Mouse (Mus musculus) urinary bladder, postnatal 36 days (tissue): ENCODE data around the gene Cplx1.

ENCODE experiments used
- DNase-seq, 2 experiments: peaks; one replicate each; pipeline ENCODE4 v3.0.0; 2022; ENCODE audit warnings: low spot score in 2 of 2, mixed read lengths in 1 of 2

Cplx1 gene

DNA sequence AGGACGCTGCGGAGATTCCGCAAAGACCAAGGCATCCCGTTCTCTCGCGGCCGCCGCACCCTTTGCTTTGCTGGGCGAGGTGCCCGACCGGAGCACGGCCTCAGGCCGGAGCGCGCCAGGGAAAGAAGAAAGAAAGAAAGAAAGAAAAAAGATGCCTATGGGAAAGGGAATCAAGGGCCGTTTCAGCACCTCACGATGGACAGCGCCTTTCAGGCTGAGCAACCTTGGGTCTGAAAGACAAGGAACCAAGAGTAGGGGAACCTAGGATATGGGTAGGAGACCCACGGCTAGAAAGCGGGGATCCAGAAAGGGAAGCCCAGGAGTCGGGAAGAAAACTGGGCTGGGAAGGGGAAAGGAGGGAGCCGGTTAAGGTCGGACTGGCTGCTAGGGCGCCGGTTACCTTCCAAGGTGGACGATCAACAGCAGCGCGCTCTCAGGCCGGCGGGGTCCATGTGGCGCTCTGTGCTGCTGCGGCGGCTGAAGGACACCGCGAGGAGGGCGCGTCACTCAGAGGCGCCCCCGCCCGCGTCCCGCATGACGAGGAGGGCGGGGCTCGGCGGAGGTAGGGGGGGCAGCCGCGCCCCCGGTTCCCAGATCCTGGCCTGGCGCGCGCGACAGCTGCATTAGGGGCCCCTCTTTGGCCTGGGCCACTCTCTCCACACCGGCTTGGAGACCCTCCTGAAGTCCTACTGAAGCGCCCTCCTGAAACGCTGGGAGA, at the start of gene Cplx1:
Gene Cplx1 (minus strand): TSS at position 536 of the 718 bp plus-strand sequence.
- DNase-seq: peak in 1 of 2 experiments; percentile 34

DNA sequence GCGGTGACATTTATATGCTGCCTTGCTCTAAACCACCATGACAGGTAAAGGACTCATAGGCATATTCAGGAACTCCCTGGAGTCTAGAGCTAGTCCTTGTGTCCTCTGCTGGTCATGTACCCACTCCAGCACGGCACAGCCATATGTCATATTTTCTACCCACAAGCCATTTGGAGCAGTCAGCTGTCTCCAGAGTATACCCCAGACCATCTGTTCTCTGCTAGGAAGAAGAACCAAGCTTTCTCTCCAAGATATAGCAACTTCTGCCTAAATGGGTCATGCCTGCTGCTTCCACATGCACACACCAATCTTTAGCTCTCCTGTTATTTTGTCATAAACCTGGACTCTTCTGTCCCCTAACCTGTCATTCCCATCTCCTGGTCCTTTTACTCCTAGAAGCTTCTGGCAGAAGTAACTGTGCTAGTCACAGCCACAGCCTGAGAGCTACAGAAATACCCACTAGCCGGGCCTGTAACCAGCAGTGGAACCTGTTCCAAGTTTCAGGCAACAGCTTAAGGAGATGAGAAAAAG, 31.6 kb upstream of the Cplx1 start:
- DNase-seq: no peak

- DNase-seq: no peak
Observed at GRCm38 (mm10) chr5:108573054-108573453, 23.2 kb upstream of the Cplx1 start.

DNA sequence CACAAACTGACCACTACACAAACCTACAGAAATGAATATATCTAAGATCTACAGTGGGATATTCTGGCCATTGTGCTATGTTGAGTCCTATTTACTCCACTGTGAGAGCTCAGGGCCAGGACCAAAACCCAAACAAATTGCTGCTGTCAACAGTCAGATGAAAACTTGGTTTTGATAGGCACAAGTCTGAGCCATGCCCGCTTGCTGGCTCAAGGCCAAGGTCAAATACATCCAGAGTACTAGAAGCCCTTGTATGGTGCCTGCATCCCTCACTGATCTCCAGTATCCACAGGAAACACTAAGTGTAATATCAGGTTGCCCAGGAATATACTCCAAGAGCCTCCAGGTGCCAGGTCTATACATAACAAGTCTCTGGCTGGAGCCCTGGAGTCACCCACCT, 21.2 kb upstream of the Cplx1 start:
- no peak for DNase-seq

GRCm38 (mm10) chr5:108567104-108567503, 17.3 kb upstream of the Cplx1 start:
- DNase-seq: no peak

DNA sequence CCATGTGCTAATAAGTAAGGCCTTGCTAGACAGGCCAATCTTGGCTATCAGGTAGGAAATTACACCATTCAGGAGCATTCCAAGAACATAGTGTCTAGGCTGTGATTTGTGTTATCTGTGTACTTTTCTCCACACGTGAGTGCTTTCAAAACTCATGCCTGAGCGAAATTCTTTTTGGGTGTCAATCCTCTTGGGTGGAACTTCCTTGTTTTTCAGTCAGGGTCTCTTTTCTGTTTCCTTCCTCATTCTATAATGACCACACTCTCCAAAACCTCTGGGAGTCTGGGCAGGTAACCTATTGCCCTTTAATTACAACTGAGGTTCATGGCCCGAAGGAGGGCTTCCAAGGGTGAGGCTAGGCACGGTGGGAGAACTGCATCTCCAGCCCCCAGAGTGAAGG, 16.7 kb upstream of the Cplx1 start:
- no peak for DNase-seq

DNA sequence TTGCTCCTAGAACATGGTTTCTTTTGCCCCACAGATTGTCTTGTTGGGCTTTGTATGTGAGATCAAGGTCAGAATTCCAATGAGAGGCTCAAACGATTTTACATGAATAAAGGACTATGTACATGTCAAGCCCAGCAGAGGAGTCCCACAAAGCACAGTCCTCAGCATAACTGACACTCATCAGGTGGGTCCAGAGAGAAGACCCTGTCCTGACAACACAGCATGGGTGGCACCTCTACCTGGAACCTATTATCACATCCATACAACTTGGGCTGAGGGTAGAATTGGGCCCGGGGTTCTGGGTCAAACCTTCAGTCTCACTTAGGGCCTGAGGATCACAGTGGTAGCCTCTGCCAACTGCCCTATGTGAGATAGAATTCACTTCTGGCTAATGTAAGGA, 15.6 kb upstream of the Cplx1 start:
- no peak for DNase-seq

DNA sequence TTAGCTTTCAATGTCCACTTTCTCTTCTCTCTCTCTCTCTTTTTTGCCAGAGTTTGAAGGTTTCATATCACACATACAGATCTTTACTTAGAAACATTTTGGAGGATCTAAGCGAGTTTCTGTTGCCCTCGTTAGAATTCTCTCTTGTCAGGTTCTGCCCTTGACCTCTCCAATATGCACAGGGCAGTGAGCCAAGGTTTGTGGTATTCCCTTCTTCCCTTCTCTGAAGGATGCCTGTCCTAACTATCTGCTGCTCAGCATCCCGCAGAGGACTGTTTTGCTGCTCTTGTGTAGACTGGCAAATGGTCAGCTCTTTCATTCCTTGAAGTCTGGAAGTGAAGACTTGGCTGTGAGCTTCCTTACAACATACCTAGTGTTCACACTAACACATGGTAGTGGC, 14.5 kb upstream of the Cplx1 start:
- no peak for DNase-seq

DNA sequence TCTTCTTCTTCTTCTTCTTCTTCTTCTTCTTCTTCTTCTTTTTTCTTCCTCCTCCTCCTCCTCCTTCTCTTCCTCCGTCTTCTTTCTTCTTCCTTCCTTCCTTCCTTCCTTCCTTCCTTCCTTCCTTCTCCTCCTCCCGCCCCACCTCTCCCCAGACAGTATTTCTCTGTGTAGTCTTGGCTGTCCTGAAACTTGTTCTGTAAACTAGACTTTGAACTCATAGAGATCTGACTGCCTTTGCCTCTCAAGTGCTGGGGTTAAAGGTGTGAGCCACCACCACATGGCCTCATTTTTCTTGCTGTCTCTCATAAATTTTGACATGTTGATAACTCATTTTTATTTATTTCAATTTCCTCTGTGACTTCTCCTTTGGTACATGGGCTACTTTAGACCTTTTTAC, 12.7 kb upstream of the Cplx1 start:
- DNase-seq: no peak

GRCm38 (mm10) chr5:108556986-108557385, 7.2 kb upstream of the Cplx1 start:
- no peak for DNase-seq

DNA sequence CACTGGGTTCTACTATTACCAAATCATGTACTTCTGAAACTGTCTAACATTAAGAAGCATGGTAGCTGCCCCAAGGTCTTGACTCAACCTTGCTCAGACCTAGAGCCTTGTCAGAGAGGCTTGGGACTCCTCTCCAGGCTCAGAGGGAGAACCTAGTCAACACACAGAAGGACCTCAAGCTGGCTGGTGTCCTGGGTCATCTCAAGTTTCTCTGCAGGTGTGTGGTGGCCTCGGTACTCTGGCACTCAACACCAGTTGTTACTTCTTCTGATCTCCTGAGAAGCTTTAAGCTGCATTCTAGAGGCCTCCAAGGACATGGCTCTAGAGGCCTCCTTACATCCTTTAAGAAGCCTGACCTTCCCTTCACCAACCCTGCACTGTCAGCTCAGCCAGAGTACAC, 4.2 kb upstream of the Cplx1 start:
- no peak for DNase-seq

DNA sequence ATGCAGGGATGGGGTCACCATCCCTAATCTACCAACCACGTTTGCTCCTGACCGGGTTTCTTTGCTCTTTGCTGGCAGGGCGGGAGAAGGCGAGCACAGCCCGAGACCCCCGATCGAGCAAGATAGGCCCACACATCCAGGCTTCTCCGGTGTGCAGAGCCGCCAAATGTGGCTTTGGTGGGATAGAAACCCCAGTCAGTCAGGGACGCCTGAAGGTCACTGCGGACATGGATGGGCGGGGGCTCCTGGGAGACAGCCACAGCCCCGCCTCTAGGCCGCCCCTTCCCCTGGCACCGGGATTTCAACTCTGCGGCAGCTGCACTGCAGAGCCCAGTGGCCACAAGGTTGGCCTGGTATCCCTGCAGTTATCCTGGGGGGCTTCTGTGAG, 377 bp upstream of the Cplx1 start:
- no peak for DNase-seq

GRCm38 (mm10) chr5:108549137-108549488, 711 bp downstream of the Cplx1 start:
- no peak for DNase-seq

DNA sequence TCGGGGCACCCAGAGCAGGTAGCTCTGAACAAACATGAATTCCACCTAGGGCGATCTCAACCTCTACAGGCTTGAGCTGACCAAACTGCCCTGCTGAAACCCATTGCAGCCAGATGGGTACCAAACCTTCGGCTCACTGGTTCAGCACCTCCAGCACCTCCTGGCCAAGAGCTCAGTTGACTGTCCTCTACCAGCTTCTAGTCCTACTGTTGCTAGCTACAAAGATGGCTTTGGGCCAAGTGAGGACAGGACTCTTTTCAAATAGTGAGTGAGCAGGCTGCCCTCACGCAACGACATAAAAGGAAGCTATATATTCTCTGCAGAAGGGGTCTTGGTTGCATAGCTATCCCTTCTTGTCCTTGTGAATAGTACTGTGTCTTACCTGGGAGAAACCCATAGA, 2.2 kb downstream of the Cplx1 start:
- DNase-seq: no peak

- DNase-seq: no peak
Observed at GRCm38 (mm10) chr5:108543516-108544291, 6.1 kb downstream of the Cplx1 start.

DNA sequence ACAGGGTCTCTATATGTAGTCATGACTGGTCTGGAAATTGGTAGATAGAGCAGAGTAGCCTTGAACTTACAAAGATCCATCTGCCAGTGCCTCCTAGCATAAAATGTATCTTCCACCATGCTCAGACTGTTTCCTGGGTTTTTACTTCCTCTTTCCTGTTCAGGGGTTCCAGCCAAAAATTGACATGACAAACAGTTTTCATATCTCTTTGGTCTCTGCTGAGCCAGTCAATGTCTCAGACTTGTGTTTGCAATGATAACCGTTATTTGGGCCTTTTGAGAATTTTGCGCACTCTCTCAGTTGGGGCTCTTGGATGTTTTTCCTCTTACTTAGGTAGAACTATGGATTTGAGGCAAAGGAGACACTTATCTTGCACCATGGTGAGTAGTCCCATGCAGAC, 15.6 kb downstream of the Cplx1 start:
- DNase-seq: no peak

GRCm38 (mm10) chr5:108522597-108522996, 27.2 kb downstream of the Cplx1 start:
- no peak for DNase-seq

- DNase-seq: no peak
Observed at GRCm38 (mm10) chr5:108521896-108522295, 27.9 kb downstream of the Cplx1 start.

GRCm38 (mm10) chr5:108521016-108521415, 28.8 kb downstream of the Cplx1 start:
- no peak for DNase-seq

DNA sequence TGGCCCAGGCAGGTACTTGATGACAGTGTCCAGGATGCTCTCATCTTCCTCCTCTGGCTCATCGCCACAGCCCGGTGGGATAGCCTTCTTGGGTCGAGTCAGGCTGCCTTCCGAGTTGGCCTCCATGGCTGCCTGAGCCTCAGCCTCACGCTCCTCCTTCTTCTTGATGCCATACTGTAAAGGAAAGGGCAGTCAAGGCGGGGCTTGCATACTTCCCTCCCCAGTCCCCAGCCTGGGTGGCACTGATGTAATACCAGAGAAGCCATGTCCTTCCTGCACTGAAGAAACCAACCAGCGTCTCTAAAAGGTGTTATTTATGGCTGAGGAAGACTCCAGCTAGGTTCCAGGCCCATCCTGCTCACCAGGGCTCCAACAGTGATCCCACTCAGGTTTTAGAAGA, 29.7 kb downstream of the Cplx1 start:
- no peak for DNase-seq

DNA sequence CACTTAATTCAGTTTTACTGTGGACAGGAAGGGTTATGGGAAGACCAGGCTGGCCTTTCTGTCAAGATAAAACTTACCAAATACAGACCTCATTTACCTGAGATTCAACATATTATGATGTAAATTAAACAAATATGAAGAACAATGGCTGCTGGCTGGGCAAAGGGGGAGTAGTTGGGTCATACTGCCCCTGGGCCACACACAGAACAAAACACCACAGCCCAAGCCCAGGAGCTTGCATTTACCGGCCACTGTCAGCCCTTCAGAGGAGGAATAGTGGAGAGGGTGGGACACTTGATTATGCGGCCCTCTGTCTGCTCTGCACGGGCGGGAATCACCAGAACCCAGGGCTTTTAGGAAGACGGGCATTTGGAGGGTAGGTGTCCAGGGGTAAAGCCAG, 30.9 kb downstream of the Cplx1 start:
- DNase-seq: no peak

- no peak for DNase-seq
Observed at GRCm38 (mm10) chr5:108518106-108518885, 31.5 kb downstream of the Cplx1 start.
